Mouse (Mus musculus): ENCODE measurements around the gene Dhx16. TPM values are rescaled to one million over a fixed set of nuclear protein-coding genes. Genes with fewer than 3 reads are reported as not detected.

Gene Dhx16
- total and polyA plus RNA-seq, 3 experiments = 79.2 to 101 TPM; not detected in 1

GRCm38 (mm10) chr17:35834696-35835422 is 44.8 kb upstream of the Dhx16 start:
- Histone ChIP-seq H3K27me3 (ENCODE audit: control insufficient read depth in 1 of 2, insufficient read depth in 2 of 2, low read length in 2 of 2) (no peaks in the 10 kb centered on the region), H3K9me3 (replicated peaks; ENCODE audit: insufficient read depth, low read length) (no peaks in the 10 kb centered on the region), H3K36me3 (ENCODE audit: control insufficient read depth in 1 of 2, insufficient read depth in 2 of 2, low read length in 2 of 2) (peaks cover 11 to 41% of the 10 kb centered on the region in 2 experiments), H3K9ac (ENCODE audit: control insufficient read depth, low read depth, low read length, poor library complexity, severe bottlenecking) (peak overlapping the region; percentile 99), H3K4me3 (ENCODE audit: control insufficient read depth in 1 of 2, insufficient read depth in 1 of 2, low read depth in 2 of 2, low read length in 2 of 2) (peak overlapping the region; percentile 12 to 99; a peak in 3 of 4 replicates), H3K27ac (ENCODE audit: control insufficient read depth, low read depth, low read length) (peak overlapping the region; percentile 78), H3K4me1 (ENCODE audit: control insufficient read depth in 1 of 2, insufficient read depth in 2 of 2, low read length in 2 of 2) (peaks cover 0 to 47% of the 10 kb centered on the region in 2 experiments), H3K79me2 (ENCODE audit: control insufficient read depth, insufficient read depth, low read length, poor library complexity) (peaks cover 37% of the 10 kb centered on the region)
- TF ChIP-seq USF1 (IDR thresholded peaks at IDR 0.05; ENCODE audit: low read depth, low read length) = no peak
- peak in 1 of 3 experiments; percentile 11; a peak in 1 of 6 replicates for TF ChIP-seq CTCF (IDR thresholded peaks at IDR 0.05 in 2 of 3, conservative IDR thresholded peaks at IDR 0.05 in 1 of 3; ENCODE audit: control insufficient read depth in 1 of 3, insufficient read depth in 1 of 3, low read depth in 2 of 3, low read length in 3 of 3, poor library complexity in 1 of 3, severe bottlenecking in 1 of 3)
- DNase-seq (ENCODE audit: low read depth, low spot score) = peak; percentile 60

- Histone ChIP-seq H3K79me2 (ENCODE audit: control insufficient read depth, insufficient read depth, low read length, poor library complexity) (peaks cover 37% of the 10 kb centered on the region), H3K27me3 (ENCODE audit: control insufficient read depth in 1 of 2, insufficient read depth in 2 of 2, low read length in 2 of 2) (no peaks in the 10 kb centered on the region), H3K27ac (ENCODE audit: control insufficient read depth, low read depth, low read length) (peak overlapping the region; percentile 82), H3K9me3 (replicated peaks; ENCODE audit: insufficient read depth, low read length) (no peaks in the 10 kb centered on the region), H3K9ac (ENCODE audit: control insufficient read depth, low read depth, low read length, poor library complexity, severe bottlenecking) (peak overlapping the region; percentile 99), H3K4me3 (ENCODE audit: control insufficient read depth in 1 of 2, insufficient read depth in 1 of 2, low read depth in 2 of 2, low read length in 2 of 2) (peak overlapping the region; percentile 39 to 99), H3K36me3 (ENCODE audit: control insufficient read depth in 1 of 2, insufficient read depth in 2 of 2, low read length in 2 of 2) (peaks cover 11 to 46% of the 10 kb centered on the region in 2 experiments), H3K4me1 (ENCODE audit: control insufficient read depth in 1 of 2, insufficient read depth in 2 of 2, low read length in 2 of 2) (peaks cover 0 to 49% of the 10 kb centered on the region in 2 experiments)
- TF ChIP-seq MXI1 (IDR thresholded peaks at IDR 0.05; ENCODE audit: low read depth, low read length) (no peak), POLR2A (IDR thresholded peaks at IDR 0.05; ENCODE audit: control insufficient read depth in 1 of 2, insufficient read depth in 1 of 2, low read depth in 1 of 2, low read length in 2 of 2, poor library complexity in 1 of 2) (no peak; a peak in 1 of 4 replicates), CHD1 (IDR thresholded peaks at IDR 0.05; ENCODE audit: low read depth, low read length) (no peak), EP300 (IDR thresholded peaks at IDR 0.05; ENCODE audit: low read depth in 1 of 2, low read length in 2 of 2) (no peak), ZMIZ1 (IDR thresholded peaks at IDR 0.05; ENCODE audit: low read depth, low read length) (no peak), TBP (IDR thresholded peaks at IDR 0.05; ENCODE audit: low read depth, low read length) (no peak), CTCF (IDR thresholded peaks at IDR 0.05 in 2 of 3, conservative IDR thresholded peaks at IDR 0.05 in 1 of 3; ENCODE audit: control insufficient read depth in 1 of 3, insufficient read depth in 1 of 3, low read depth in 2 of 3, low read length in 3 of 3, poor library complexity in 1 of 3, severe bottlenecking in 1 of 3) (no peak), USF2 (IDR thresholded peaks at IDR 0.05; ENCODE audit: borderline replicate concordance in 1 of 2, insufficient read depth in 1 of 2, low read depth in 1 of 2, low read length in 2 of 2) (no peak), MAZ (IDR thresholded peaks at IDR 0.05; ENCODE audit: low read depth, low read length) (no peak), ZKSCAN1 (IDR thresholded peaks at IDR 0.05; ENCODE audit: low read depth, low read length) (no peak), ZNF384 (IDR thresholded peaks at IDR 0.05; ENCODE audit: low read depth, low read length) (no peak)
- no peak for DNase-seq (ENCODE audit: low read depth, low spot score)
Observed at GRCm38 (mm10) chr17:35835424-35836140, 44.0 kb upstream of the Dhx16 start.
